Mouse (Mus musculus) lung, postnatal 0 days (tissue): Measurements from ENCODE around the gene Fgd2.

Source experiments
- CTCF ChIP-seq: IDR thresholded peaks from 2 replicates; pipeline ENCODE4 v1.5.1; 2016; ENCODE audit warnings: antibody characterized with exemption, mild to moderate bottlenecking
- EP300 ChIP-seq: IDR thresholded peaks from 2 replicates; pipeline ENCODE4 v1.6.1; 2016; ENCODE audit warnings: antibody characterized with exemption, mild to moderate bottlenecking, control low read depth

GRCm38 (mm10) chr17:29361982-29362691 lies 1.4 kb downstream of the Fgd2 start:
- TF ChIP-seq CTCF (no peak), EP300 (no peak)
